Mouse (Mus musculus) adrenal gland, adult 10 weeks (tissue): ENCODE results near the gene Olfr539. TPM values are rescaled to one million over a fixed set of nuclear protein-coding genes. Genes with fewer than 3 reads are reported as not detected.

Source experiments
- polyA plus RNA-seq: library from polyadenylated mRNA; stranded (reverse); fragments of 350-450 nt; fragmentation: Illumina TruSeq; extraction: RNeasy Lipid Tissue Mini Kit (QIAGEN cat#74804); gene quantifications from one replicate; pipeline ENCODE4 v1.2.3, GENCODE M21; 2014; ENCODE audit warnings: low read depth, low replicate concordance

Gene Olfr539
- not detected for polyA plus RNA-seq

DNA sequence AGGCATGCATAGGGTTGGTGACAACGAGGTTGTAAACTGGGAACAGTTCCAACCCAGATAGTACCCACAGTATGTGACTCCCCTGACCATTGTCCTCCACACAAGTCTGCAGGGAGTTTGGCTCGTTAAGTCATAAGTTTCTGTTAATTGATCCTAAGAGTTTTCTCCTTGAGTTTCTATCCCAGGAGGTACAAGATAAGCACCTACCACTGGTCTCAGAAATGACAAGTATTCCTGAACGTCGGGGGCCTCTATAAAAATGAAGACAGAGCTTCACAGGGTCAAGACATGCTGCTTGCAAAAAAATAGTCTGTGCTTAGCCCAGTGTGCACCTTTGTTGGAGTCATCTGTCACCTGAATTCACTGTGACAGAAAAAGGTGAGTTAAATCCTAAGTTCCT lies at the start of gene Olfr539:
Olfr539 (plus strand) TSS at position 301 of the 400 bp plus-strand sequence.

GRCm38 (mm10) chr7:140628670-140629069 lies 31.1 kb upstream of the Olfr539 start, which contains the start of gene Olfr61:
Gene Olfr61 (plus strand): TSS chr7:140628970.

DNA sequence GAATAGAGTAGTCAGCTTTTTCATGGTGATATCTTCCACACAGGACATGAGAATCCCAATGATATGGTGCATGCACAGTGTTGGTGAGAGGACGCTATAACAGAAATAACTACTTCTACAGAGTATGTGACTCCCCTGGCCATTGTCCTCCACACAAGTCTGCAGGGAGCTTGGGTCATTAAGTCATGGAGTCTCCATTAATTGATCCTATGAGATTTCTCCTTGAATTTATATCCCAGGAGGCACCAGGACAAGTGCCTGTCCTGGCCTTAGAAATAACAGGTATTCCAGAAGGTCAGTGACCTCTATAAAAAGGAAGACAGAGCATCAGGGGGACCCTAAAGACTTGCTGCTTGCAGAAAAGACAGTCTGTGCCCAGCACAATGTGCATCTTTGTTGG lies 13.6 kb upstream of the Olfr539 start, which contains the start of gene Olfr53:
Olfr53 (plus strand) TSS at position 301 of the 400 bp plus-strand sequence.

GRCm38 (mm10) chr7:140681651-140682050 lies 21.9 kb downstream of the Olfr539 start, which contains the start of gene Olfr45:
Gene Olfr45 (plus strand): TSS chr7:140681951.

GRCm38 (mm10) chr7:140696967-140697366 lies 37.2 kb downstream of the Olfr539 start, which contains the start of gene Olfr541:
Gene Olfr541 (plus strand): TSS chr7:140697267.

Other genes starting within 250 kb of the Olfr539 start
- gene Olfr532, start 238.3 kb upstream of the Olfr539 start, polyA plus RNA-seq: not detected
- not detected for gene Olfr533, start 196.6 kb upstream of the Olfr539 start, polyA plus RNA-seq
- gene Olfr535, start 175.7 kb upstream of the Olfr539 start, polyA plus RNA-seq: not detected
- gene Olfr536, start 152.5 kb upstream of the Olfr539 start, polyA plus RNA-seq: not detected
- not detected for gene Olfr538, start 92.0 kb upstream of the Olfr539 start, polyA plus RNA-seq
- gene Olfr46, start 58.7 kb upstream of the Olfr539 start, polyA plus RNA-seq: not detected
- not detected for gene Olfr61, start 31.0 kb upstream of the Olfr539 start, polyA plus RNA-seq
- gene Olfr53, start 13.5 kb upstream of the Olfr539 start, polyA plus RNA-seq: not detected
- gene Olfr45, start 22.0 kb downstream of the Olfr539 start, polyA plus RNA-seq: not detected
- not detected for gene Olfr541, start 37.3 kb downstream of the Olfr539 start, polyA plus RNA-seq
- gene Cyp2e1, start 103.8 kb downstream of the Olfr539 start, polyA plus RNA-seq: 641 TPM
- gene Syce1, start 127.9 kb downstream of the Olfr539 start, polyA plus RNA-seq: not detected
- 2.6 TPM for gene Zfp941, start 162.2 kb downstream of the Olfr539 start, polyA plus RNA-seq
- not detected for gene Urah, start 175.1 kb downstream of the Olfr539 start, polyA plus RNA-seq
- gene Scgb1c1, start 185.6 kb downstream of the Olfr539 start, polyA plus RNA-seq: not detected
- not detected for gene Odf3, start 187.9 kb downstream of the Olfr539 start, polyA plus RNA-seq
- not detected for gene Gm45785, start 196.4 kb downstream of the Olfr539 start, polyA plus RNA-seq
- 6.5 TPM for gene Ric8a, start 197.0 kb downstream of the Olfr539 start, polyA plus RNA-seq
- 2.8 TPM for gene Bet1l, start 197.6 kb downstream of the Olfr539 start, polyA plus RNA-seq
- gene Psmd13, start 222.0 kb downstream of the Olfr539 start, polyA plus RNA-seq: 154 TPM
- 2.4 TPM for gene Sirt3, start 222.4 kb downstream of the Olfr539 start, polyA plus RNA-seq
- gene Cox8b, start 240.5 kb downstream of the Olfr539 start, polyA plus RNA-seq: 4.0 TPM